Mouse (Mus musculus) thymus, adult 2 months (tissue): ENCODE measurements around the gene Glis1.

Experiments used
- CTCF ChIP-seq: fragments of 200-500 bp; IDR thresholded peaks from 2 replicates; pipeline ENCODE4 v1.5.1; 2012; ENCODE audit warnings: mild to moderate bottlenecking, control low read depth, low read length, moderate library complexity, borderline replicate concordance; ENCODE audit not compliant: control insufficient read depth, poor library complexity, insufficient read depth; ENCODE audit errors: extremely low read depth
- POLR2A ChIP-seq: fragments of 200-500 bp; IDR thresholded peaks from 2 replicates; pipeline ENCODE4 v1.6.1; 2012; ENCODE audit warnings: mild to moderate bottlenecking, low read length, control low read depth, moderate library complexity; ENCODE audit not compliant: control insufficient read depth, poor library complexity, insufficient read depth; ENCODE audit errors: extremely low read depth

DNA sequence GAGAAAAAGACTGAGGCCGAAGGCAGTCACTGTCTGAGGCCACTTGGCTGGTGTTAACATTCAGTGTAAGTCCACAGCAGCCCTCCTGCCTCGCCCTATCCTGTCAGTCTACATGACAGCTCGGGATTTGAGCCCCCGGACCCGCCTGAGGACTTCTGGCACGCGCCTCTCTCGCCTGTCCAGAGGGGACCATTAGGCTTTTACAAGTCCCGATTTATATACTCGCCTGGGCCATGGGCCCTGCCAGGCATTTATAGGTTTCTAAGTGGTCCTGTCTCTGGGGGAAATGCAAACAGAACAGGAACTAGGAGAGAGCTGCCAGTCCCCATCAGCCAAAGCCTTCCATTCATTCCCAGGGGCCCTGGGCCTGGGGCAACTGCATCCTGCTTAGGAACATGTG is 203.9 kb downstream of the Glis1 start:
- TF ChIP-seq POLR2A (no peak), CTCF (no peak)
